Mouse (Mus musculus): ENCODE results near the gene Cxcl14. TPM values are rescaled to one million over a fixed set of nuclear protein-coding genes. Genes with fewer than 3 reads are reported as not detected.

The Cxcl14 gene
- polyA plus RNA-seq, 1 experiment = 2.3 TPM

GRCm38 (mm10) chr13:56334802-56335690, 38.7 kb upstream of the Cxcl14 start:
- Histone ChIP-seq H3K27ac (ENCODE audit: insufficient read depth, low read length) (no peak overlapping the region), H3K27me3 (ENCODE audit: control insufficient read depth, insufficient read depth, low read length, poor library complexity, severe bottlenecking) (no peaks in the 10 kb centered on the region), H3K4me1 (ENCODE audit: control insufficient read depth, insufficient read depth, low read length) (no peaks in the 10 kb centered on the region), H3K9ac (ENCODE audit: low read depth, poor library complexity, severe bottlenecking) (no peak overlapping the region), H3K9me3 (replicated peaks; ENCODE audit: control insufficient read depth, insufficient read depth, low read length, poor library complexity, severe bottlenecking) (no peaks in the 10 kb centered on the region), H3K36me3 (ENCODE audit: control insufficient read depth, insufficient read depth, low read length, poor library complexity, severe bottlenecking) (no peaks in the 10 kb centered on the region), H3K4me3 (ENCODE audit: low read depth, low read length) (no peak overlapping the region)
- TF ChIP-seq EP300 (IDR thresholded peaks at IDR 0.05; ENCODE audit: insufficient read depth, low read depth, low read length) (no peak), POLR2A (IDR thresholded peaks at IDR 0.05; ENCODE audit: insufficient read depth, low read length) (no peak), CTCF (IDR thresholded peaks at IDR 0.05; ENCODE audit: low read depth, low read length) (no peak)

- H3K27me3 ChIP-seq (ENCODE audit: control insufficient read depth, insufficient read depth, low read length, poor library complexity, severe bottlenecking) = no peaks in the 10 kb centered on the region
- H3K4me3 ChIP-seq (ENCODE audit: low read depth, low read length) = no peak overlapping the region
- H3K9me3 ChIP-seq (replicated peaks; ENCODE audit: control insufficient read depth, insufficient read depth, low read length, poor library complexity, severe bottlenecking) = no peaks in the 10 kb centered on the region
- no peaks in the 10 kb centered on the region for H3K36me3 ChIP-seq (ENCODE audit: control insufficient read depth, insufficient read depth, low read length, poor library complexity, severe bottlenecking)
- no peak overlapping the region for H3K9ac ChIP-seq (ENCODE audit: low read depth, poor library complexity, severe bottlenecking)
- TF ChIP-seq CTCF (IDR thresholded peaks at IDR 0.05; ENCODE audit: low read depth, low read length) = no peak
- no peak for TF ChIP-seq POLR2A (IDR thresholded peaks at IDR 0.05; ENCODE audit: insufficient read depth, low read length)
- TF ChIP-seq EP300 (IDR thresholded peaks at IDR 0.05; ENCODE audit: insufficient read depth, low read depth, low read length) = no peak
- no peaks in the 10 kb centered on the region for H3K4me1 ChIP-seq (ENCODE audit: control insufficient read depth, insufficient read depth, low read length)
- no peak overlapping the region for H3K27ac ChIP-seq (ENCODE audit: insufficient read depth, low read length)
Measured at GRCm38 (mm10) chr13:56334236-56334635, 37.9 kb upstream of the Cxcl14 start.

DNA sequence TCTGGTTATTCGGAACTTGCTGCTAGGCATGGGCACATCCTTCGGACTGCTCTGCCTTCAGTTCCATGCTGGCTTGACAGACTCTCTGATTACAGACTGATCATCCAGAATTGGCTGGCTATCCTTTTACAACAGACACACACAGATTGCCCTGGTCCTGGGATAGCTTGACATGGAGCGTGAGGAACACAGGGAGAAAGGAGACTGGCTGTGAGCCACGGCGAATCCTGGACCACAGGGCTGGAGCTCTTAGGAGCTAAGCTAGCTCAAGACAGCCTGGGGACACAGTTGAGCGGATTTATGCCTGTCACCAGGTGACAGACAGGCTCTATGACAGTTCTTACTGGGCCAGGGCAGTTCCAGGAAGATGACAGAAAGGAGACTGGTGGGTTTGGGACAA, 36.0 kb upstream of the Cxcl14 start:
- H3K27ac ChIP-seq (ENCODE audit: insufficient read depth, low read length) = no peak overlapping the region
- TF ChIP-seq EP300 (IDR thresholded peaks at IDR 0.05; ENCODE audit: insufficient read depth, low read depth, low read length) = no peak
- TF ChIP-seq CTCF (IDR thresholded peaks at IDR 0.05; ENCODE audit: low read depth, low read length) = no peak
- no peak for TF ChIP-seq POLR2A (IDR thresholded peaks at IDR 0.05; ENCODE audit: insufficient read depth, low read length)
- H3K4me1 ChIP-seq (ENCODE audit: control insufficient read depth, insufficient read depth, low read length) = no peaks in the 10 kb centered on the region
- H3K9ac ChIP-seq (ENCODE audit: low read depth, poor library complexity, severe bottlenecking) = no peak overlapping the region
- H3K36me3 ChIP-seq (ENCODE audit: control insufficient read depth, insufficient read depth, low read length, poor library complexity, severe bottlenecking) = no peaks in the 10 kb centered on the region
- no peak overlapping the region for H3K4me3 ChIP-seq (ENCODE audit: low read depth, low read length)
- H3K9me3 ChIP-seq (replicated peaks; ENCODE audit: control insufficient read depth, insufficient read depth, low read length, poor library complexity, severe bottlenecking) = no peaks in the 10 kb centered on the region
- H3K27me3 ChIP-seq (ENCODE audit: control insufficient read depth, insufficient read depth, low read length, poor library complexity, severe bottlenecking) = no peaks in the 10 kb centered on the region

DNA sequence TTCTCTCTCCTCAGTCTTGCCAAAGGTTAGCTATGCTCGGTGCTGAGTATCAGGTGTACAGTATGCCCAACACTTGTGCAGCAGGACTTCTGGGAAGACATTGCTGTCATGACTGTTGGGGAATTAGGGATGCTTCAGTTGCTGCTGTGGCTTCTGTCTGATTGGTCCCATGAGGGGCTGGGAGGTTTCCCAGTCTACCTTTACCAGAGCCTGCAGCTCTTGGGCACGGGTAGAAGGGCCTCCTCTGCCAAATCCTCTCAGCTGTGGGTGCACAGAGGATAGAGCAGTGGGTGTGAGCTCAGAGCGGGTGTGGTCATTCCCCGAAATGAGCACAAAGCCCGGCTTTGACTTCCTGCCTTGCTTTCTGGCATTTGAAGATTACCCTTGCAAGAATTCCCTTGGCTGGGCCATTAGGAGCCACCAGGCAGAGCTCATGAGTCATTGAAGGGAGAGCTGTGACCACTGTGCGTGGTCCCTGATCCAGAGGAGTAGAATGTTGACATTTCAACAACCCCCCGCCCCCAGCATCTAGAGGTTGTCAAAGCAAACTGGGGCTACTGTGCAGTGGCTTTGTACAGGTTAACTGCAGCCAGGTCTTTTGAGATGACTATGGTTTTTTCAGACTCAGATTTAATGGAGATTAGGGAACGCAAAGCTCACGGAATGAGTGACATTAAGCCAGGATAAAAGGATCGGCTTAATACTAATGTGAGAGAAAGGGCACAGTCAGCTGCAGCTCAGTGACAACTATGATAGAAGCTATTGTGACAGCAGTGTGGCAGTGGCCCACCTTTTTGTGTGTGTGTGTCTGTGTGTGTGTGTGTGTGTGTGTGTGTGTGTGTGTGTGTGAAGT, 34.5 kb upstream of the Cxcl14 start:
- no peak overlapping the region for H3K4me3 ChIP-seq (ENCODE audit: low read depth, low read length)
- TF ChIP-seq POLR2A (IDR thresholded peaks at IDR 0.05; ENCODE audit: insufficient read depth, low read length) (no peak), CTCF (IDR thresholded peaks at IDR 0.05; ENCODE audit: low read depth, low read length) (no peak), EP300 (IDR thresholded peaks at IDR 0.05; ENCODE audit: insufficient read depth, low read depth, low read length) (no peak)
- no peak overlapping the region for H3K9ac ChIP-seq (ENCODE audit: low read depth, poor library complexity, severe bottlenecking)
- no peaks in the 10 kb centered on the region for H3K36me3 ChIP-seq (ENCODE audit: control insufficient read depth, insufficient read depth, low read length, poor library complexity, severe bottlenecking)
- no peaks in the 10 kb centered on the region for H3K9me3 ChIP-seq (replicated peaks; ENCODE audit: control insufficient read depth, insufficient read depth, low read length, poor library complexity, severe bottlenecking)
- H3K27me3 ChIP-seq (ENCODE audit: control insufficient read depth, insufficient read depth, low read length, poor library complexity, severe bottlenecking) = no peaks in the 10 kb centered on the region
- H3K27ac ChIP-seq (ENCODE audit: insufficient read depth, low read length) = no peak overlapping the region
- H3K4me1 ChIP-seq (ENCODE audit: control insufficient read depth, insufficient read depth, low read length) = no peaks in the 10 kb centered on the region

- H3K9ac ChIP-seq (ENCODE audit: low read depth, poor library complexity, severe bottlenecking) = no peak overlapping the region
- TF ChIP-seq CTCF (IDR thresholded peaks at IDR 0.05; ENCODE audit: low read depth, low read length) = no peak
- no peak for TF ChIP-seq EP300 (IDR thresholded peaks at IDR 0.05; ENCODE audit: insufficient read depth, low read depth, low read length)
- no peak for TF ChIP-seq POLR2A (IDR thresholded peaks at IDR 0.05; ENCODE audit: insufficient read depth, low read length)
- no peaks in the 10 kb centered on the region for H3K36me3 ChIP-seq (ENCODE audit: control insufficient read depth, insufficient read depth, low read length, poor library complexity, severe bottlenecking)
- H3K4me3 ChIP-seq (ENCODE audit: low read depth, low read length) = no peak overlapping the region
- H3K9me3 ChIP-seq (replicated peaks; ENCODE audit: control insufficient read depth, insufficient read depth, low read length, poor library complexity, severe bottlenecking) = no peaks in the 10 kb centered on the region
- H3K27ac ChIP-seq (ENCODE audit: insufficient read depth, low read length) = no peak overlapping the region
- no peaks in the 10 kb centered on the region for H3K4me1 ChIP-seq (ENCODE audit: control insufficient read depth, insufficient read depth, low read length)
- H3K27me3 ChIP-seq (ENCODE audit: control insufficient read depth, insufficient read depth, low read length, poor library complexity, severe bottlenecking) = no peaks in the 10 kb centered on the region
Measured at GRCm38 (mm10) chr13:56329769-56330168, 33.4 kb upstream of the Cxcl14 start.
